ENCODE assay signal across 22 mouse cellular contexts in the genomic region with DNA sequence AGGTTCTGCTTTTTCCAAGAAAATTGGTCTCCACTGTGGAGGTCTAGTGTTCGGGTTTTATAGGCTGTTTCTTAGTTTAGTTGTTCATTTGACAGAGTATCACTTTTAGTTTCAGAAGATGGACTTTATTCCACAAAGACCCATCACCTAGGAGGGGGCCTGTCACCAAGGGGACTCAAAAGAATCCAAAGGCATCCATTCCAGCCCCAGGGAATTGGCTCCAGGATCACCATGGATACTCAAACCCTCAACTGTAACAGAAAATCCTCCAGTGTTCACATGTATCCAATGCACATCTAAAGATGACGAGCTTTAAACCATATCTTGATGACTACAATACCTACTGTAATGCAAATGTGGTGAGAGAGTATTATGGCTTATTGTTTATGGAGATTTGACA.
DNase-seq lines count a peak whose midpoint lies in the region; ATAC-seq and TF ChIP-seq lines count a peak whose summit lies in the region.
"Had no signal": no experiment of that assay in that cellular context is flagged by ENCODE, and none has a peak within 500 bp of the region (broad histone marks: within the 10 kb centered on the region; RNA-seq: fewer than 3 reads in every experiment).

No protein-coding gene starts in this region.

- ATAC-seq in neural tube, embryonic 11.5 days (ENCODE audit: insufficient read depth, low FRiP score, low TSS enrichment), result no peak
- 0 out of 2 replicates have a peak, but pooled peaks have one; percentile 34 for ATAC-seq in hindbrain, embryonic 14.5 days (ENCODE audit: low FRiP score)
- ATAC-seq in midbrain, embryonic 13.5 days, result peak; percentile 54; the same call in 1 of the 2 replicates
- ATAC-seq: forebrain, embryonic 14.5 days had no signal

- H3K4me1 ChIP-seq in neural tube, embryonic 11.5 days (ENCODE audit: control insufficient read depth, insufficient read depth, low read length), result peaks cover 5% of the 10 kb centered on the region; the same call in 1 of the 2 replicates
- H3K4me1 ChIP-seq in hindbrain, embryonic 14.5 days (replicated peaks; ENCODE audit: control insufficient read depth, insufficient read depth, low read length), result peaks cover 25% of the 10 kb centered on the region
- H3K4me1 ChIP-seq in midbrain, embryonic 13.5 days (replicated peaks), result peaks cover 32% of the 10 kb centered on the region
- H3K4me1 ChIP-seq in cerebellum, adult 2 months (ENCODE audit: control insufficient read depth, insufficient read depth, low read length), result no peaks in the 10 kb centered on the region; the same call in 1 of the 2 replicates
- H3K4me1 ChIP-seq: limb, embryonic 10.5 days; liver, embryonic 15.5 days had no signal

- DNase-seq in neural tube, embryonic 11.5 days (ENCODE audit: low spot score), result peak; percentile 29
- no peak for DNase-seq in neural tube, embryonic 10.5 days (ENCODE audit: extremely low spot score, low spot score)
- DNase-seq in hindbrain, embryonic 14.5 days (ENCODE audit: low spot score), result no peak
- DNase-seq in gastrocnemius, postnatal 14 days, result no peak
- DNase-seq in cerebellum, adult 2 months, result no peak
- DNase-seq in lung, postnatal 25 days (ENCODE audit: low spot score), result no peak
- no peak for DNase-seq in frontal cortex, adult 2 months (ENCODE audit: extremely low spot score in 1 of 2, low spot score in 1 of 2)
- DNase-seq: adrenal gland, postnatal 25 days; gastrocnemius, postnatal 36 days; heart, postnatal 36 days; kidney, adult 8-10 months; kidney, postnatal 14 days; liver; right cerebral cortex, adult 18-20 months; thymus, adult 18-20 months; thymus, postnatal 36 days had no signal

- no peak overlapping the region for H3K4me2 ChIP-seq in neural tube, embryonic 11.5 days (ENCODE audit: low read depth)
- no peak overlapping the region for H3K4me2 ChIP-seq in hindbrain, embryonic 14.5 days (replicated peaks)
- no peak overlapping the region for H3K4me2 ChIP-seq in midbrain, embryonic 13.5 days (replicated peaks)
- H3K4me2 ChIP-seq: embryonic facial prominence, embryonic 15.5 days; liver, embryonic 15.5 days; neural tube, embryonic 13.5 days had no signal

- H3K27me3 ChIP-seq in neural tube, embryonic 11.5 days (ENCODE audit: control insufficient read depth, insufficient read depth, low read length), result no peaks in the 10 kb centered on the region
- no peaks in the 10 kb centered on the region for H3K27me3 ChIP-seq in hindbrain, embryonic 14.5 days (ENCODE audit: control insufficient read depth, insufficient read depth, low read length)
- no peaks in the 10 kb centered on the region for H3K27me3 ChIP-seq in midbrain, embryonic 13.5 days
- no peaks in the 10 kb centered on the region for H3K27me3 ChIP-seq in cerebellum, adult 2 months (ENCODE audit: control insufficient read depth, insufficient read depth, low read length)
- H3K27me3 ChIP-seq: embryonic facial prominence, embryonic 15.5 days; liver, embryonic 15.5 days; neural tube, embryonic 13.5 days had no signal

- no peak overlapping the region for H3K9ac ChIP-seq in neural tube, embryonic 11.5 days (ENCODE audit: low read length)
- H3K9ac ChIP-seq in hindbrain, embryonic 14.5 days, result no peak overlapping the region
- H3K9ac ChIP-seq in midbrain, embryonic 13.5 days (replicated peaks), result no peak overlapping the region
- H3K9ac ChIP-seq: embryonic facial prominence, embryonic 15.5 days; liver, embryonic 15.5 days; neural tube, embryonic 13.5 days had no signal

- TF ChIP-seq POLR2A in cerebellum, adult 2 months (IDR thresholded peaks at IDR 0.05; ENCODE audit: borderline replicate concordance, insufficient read depth, low read length), result no peak

- no peaks in the 10 kb centered on the region for H3K9me3 ChIP-seq in neural tube, embryonic 11.5 days (ENCODE audit: control insufficient read depth, low read length)
- no peaks in the 10 kb centered on the region for H3K9me3 ChIP-seq in hindbrain, embryonic 14.5 days (ENCODE audit: control insufficient read depth, low read length)
- H3K9me3 ChIP-seq in midbrain, embryonic 13.5 days, result no peaks in the 10 kb centered on the region
- H3K9me3 ChIP-seq: embryonic facial prominence, embryonic 15.5 days; limb, embryonic 10.5 days; liver, embryonic 15.5 days; neural tube, embryonic 13.5 days had no signal

- WGBS in neural tube, embryonic 11.5 days, result 70% methylated on average over 2 of the region's 2 CpGs
- 31% methylated on average over 2 of the region's 2 CpGs for WGBS in hindbrain, embryonic 14.5 days
- WGBS in midbrain, embryonic 13.5 days, result 47% methylated on average over 2 of the region's 2 CpGs
- 43% methylated on average over 2 of the region's 2 CpGs for WGBS in cerebellum, adult 2 months

- no peak overlapping the region for H3K4me3 ChIP-seq in neural tube, embryonic 11.5 days (ENCODE audit: low read depth, low read length)
- H3K4me3 ChIP-seq in hindbrain, embryonic 14.5 days (replicated peaks; ENCODE audit: low read length), result no peak overlapping the region
- H3K4me3 ChIP-seq in midbrain, embryonic 13.5 days (replicated peaks), result no peak overlapping the region
- H3K4me3 ChIP-seq in cerebellum, adult 2 months (replicated peaks; ENCODE audit: insufficient read depth, low read depth, low read length), result no peak overlapping the region
- H3K4me3 ChIP-seq: embryonic facial prominence, embryonic 15.5 days; limb, embryonic 10.5 days; liver, embryonic 15.5 days; neural tube, embryonic 13.5 days had no signal

- no peak overlapping the region for H3K27ac ChIP-seq in neural tube, embryonic 11.5 days (ENCODE audit: low read depth, low read length)
- no peak overlapping the region for H3K27ac ChIP-seq in hindbrain, embryonic 14.5 days
- H3K27ac ChIP-seq in midbrain, embryonic 13.5 days, result no peak overlapping the region
- no peak overlapping the region for H3K27ac ChIP-seq in cerebellum, adult 2 months (ENCODE audit: insufficient read depth, low read length)
- H3K27ac ChIP-seq: embryonic facial prominence, embryonic 15.5 days; limb, embryonic 10.5 days; liver, embryonic 15.5 days; neural tube, embryonic 13.5 days had no signal

- TF ChIP-seq CTCF in cerebellum, adult 2 months (IDR thresholded peaks at IDR 0.05; ENCODE audit: borderline replicate concordance, insufficient read depth, low read depth, low read length), result no peak

- intact Hi-C loops in gastrocnemius, postnatal 14 days (cut with DNase I; ENCODE audit: low total_unique reads), result no loop called here

- H3K36me3 ChIP-seq in neural tube, embryonic 11.5 days (ENCODE audit: control insufficient read depth, insufficient read depth, low read length), result no peaks in the 10 kb centered on the region
- 0 out of 2 replicates have a peak, but pooled peaks cover under 1% of the 10 kb centered on the region for H3K36me3 ChIP-seq in hindbrain, embryonic 14.5 days (replicated peaks; ENCODE audit: control insufficient read depth, insufficient read depth)
- H3K36me3 ChIP-seq in midbrain, embryonic 13.5 days, result peaks cover 14% of the 10 kb centered on the region
- H3K36me3 ChIP-seq: embryonic facial prominence, embryonic 15.5 days; liver, embryonic 15.5 days had no signal
